Mouse (Mus musculus): ENCODE results near the gene Comt. TPM values are rescaled to one million over a fixed set of nuclear protein-coding genes. Genes with fewer than 3 reads are reported as not detected.

Gene Comt
- polyA plus RNA-seq, 1 experiment from 2014 or later: 60.1 TPM

GRCm38 (mm10) chr16:18390399-18390798 lies 36.3 kb downstream of the Comt start:
- Histone ChIP-seq H3K36me3 (replicated peaks) (no peaks in the 10 kb centered on the region; the same call in none of the 2 replicates), H3K9me3 (no peaks in the 10 kb centered on the region), H3K27me3 (ENCODE audit: poor library complexity, severe bottlenecking) (no peaks in the 10 kb centered on the region), H3K27ac (peak overlapping the region; percentile 48), H3K4me3 (no peak overlapping the region), H3K4me1 (peaks cover 89% of the 10 kb centered on the region)
- 71% methylated on average over 6 of the region's 6 CpGs for WGBS
- no peak for DNase-seq (ENCODE audit: extremely low spot score, low spot score)

GRCm38 (mm10) chr16:18388583-18389435 lies 37.8 kb downstream of the Comt start:
- Histone ChIP-seq H3K36me3 (replicated peaks) (no peaks in the 10 kb centered on the region; the same call in none of the 2 replicates), H3K4me1 (peaks cover 89% of the 10 kb centered on the region), H3K4me3 (no peak overlapping the region), H3K27me3 (ENCODE audit: poor library complexity, severe bottlenecking) (no peaks in the 10 kb centered on the region), H3K27ac (peak overlapping the region; percentile 80), H3K9me3 (no peaks in the 10 kb centered on the region)
- 90% methylated on average over 14 of the region's 14 CpGs for WGBS
- no peak for DNase-seq (ENCODE audit: extremely low spot score, low spot score)

- no peak for DNase-seq (ENCODE audit: extremely low spot score, low spot score)
- Histone ChIP-seq H3K27me3 (ENCODE audit: poor library complexity, severe bottlenecking) (no peaks in the 10 kb centered on the region), H3K36me3 (replicated peaks) (no peaks in the 10 kb centered on the region; the same call in none of the 2 replicates), H3K9me3 (no peaks in the 10 kb centered on the region), H3K4me3 (no peak overlapping the region), H3K27ac (peak overlapping the region; percentile 80), H3K4me1 (peaks cover 89% of the 10 kb centered on the region)
- 60% methylated on average over 6 of the region's 7 CpGs for WGBS
Measured at GRCm38 (mm10) chr16:18387704-18388582, 38.7 kb downstream of the Comt start.

- peaks cover 89% of the 10 kb centered on the region for H3K4me1 ChIP-seq
- H3K36me3 ChIP-seq (replicated peaks): no peaks in the 10 kb centered on the region; the same call in none of the 2 replicates
- H3K27me3 ChIP-seq (ENCODE audit: poor library complexity, severe bottlenecking): no peaks in the 10 kb centered on the region
- WGBS: 62% methylated on average over 3 of the region's 3 CpGs
- no peaks in the 10 kb centered on the region for H3K9me3 ChIP-seq
- peak overlapping the region; percentile 80 for H3K27ac ChIP-seq
- no peak overlapping the region for H3K4me3 ChIP-seq
- DNase-seq (ENCODE audit: extremely low spot score, low spot score): no peak
Measured at GRCm38 (mm10) chr16:18386972-18387371, 39.7 kb downstream of the Comt start.

GRCm38 (mm10) chr16:18386451-18386850 lies 40.2 kb downstream of the Comt start:
- Histone ChIP-seq H3K4me1 (peaks cover 89% of the 10 kb centered on the region), H3K9me3 (no peaks in the 10 kb centered on the region), H3K27me3 (ENCODE audit: poor library complexity, severe bottlenecking) (no peaks in the 10 kb centered on the region), H3K36me3 (replicated peaks) (no peaks in the 10 kb centered on the region; the same call in none of the 2 replicates), H3K4me3 (no peak overlapping the region), H3K27ac (peak overlapping the region; percentile 64)
- no peak for DNase-seq (ENCODE audit: extremely low spot score, low spot score)
- WGBS: 84% methylated on average over 7 of the region's 7 CpGs

GRCm38 (mm10) chr16:18385411-18385810 lies 41.2 kb downstream of the Comt start:
- Histone ChIP-seq H3K4me3 (no peak overlapping the region), H3K9me3 (no peaks in the 10 kb centered on the region), H3K36me3 (replicated peaks) (no peaks in the 10 kb centered on the region; the same call in 1 of the 2 replicates), H3K4me1 (peaks cover 96% of the 10 kb centered on the region), H3K27ac (peak overlapping the region; percentile 91), H3K27me3 (ENCODE audit: poor library complexity, severe bottlenecking) (no peaks in the 10 kb centered on the region)
- 76% methylated on average over 5 of the region's 5 CpGs for WGBS
- no peak for DNase-seq (ENCODE audit: extremely low spot score, low spot score)

- 69% methylated on average over 8 of the region's 8 CpGs for WGBS
- H3K4me3 ChIP-seq: no peak overlapping the region
- H3K36me3 ChIP-seq (replicated peaks): no peaks in the 10 kb centered on the region; the same call in 1 of the 2 replicates
- no peaks in the 10 kb centered on the region for H3K27me3 ChIP-seq (ENCODE audit: poor library complexity, severe bottlenecking)
- peak overlapping the region; percentile 91 for H3K27ac ChIP-seq
- H3K9me3 ChIP-seq: no peaks in the 10 kb centered on the region
- no peak for DNase-seq (ENCODE audit: extremely low spot score, low spot score)
- peaks cover 96% of the 10 kb centered on the region for H3K4me1 ChIP-seq
Measured at GRCm38 (mm10) chr16:18384659-18385058, 42.0 kb downstream of the Comt start.

GRCm38 (mm10) chr16:18384211-18384610 lies 42.4 kb downstream of the Comt start:
- no peaks in the 10 kb centered on the region; the same call in 1 of the 2 replicates for H3K36me3 ChIP-seq (replicated peaks)
- H3K27me3 ChIP-seq (ENCODE audit: poor library complexity, severe bottlenecking): no peaks in the 10 kb centered on the region
- no peak overlapping the region for H3K4me3 ChIP-seq
- H3K27ac ChIP-seq: peak overlapping the region; percentile 91
- H3K9me3 ChIP-seq: no peaks in the 10 kb centered on the region
- WGBS: 80% methylated on average over 7 of the region's 7 CpGs
- H3K4me1 ChIP-seq: peaks cover 96% of the 10 kb centered on the region
- DNase-seq (ENCODE audit: extremely low spot score, low spot score): no peak

- no peaks in the 10 kb centered on the region for H3K9me3 ChIP-seq
- H3K36me3 ChIP-seq (replicated peaks): no peaks in the 10 kb centered on the region
- DNase-seq (ENCODE audit: extremely low spot score, low spot score): no peak
- peak overlapping the region; percentile 91 for H3K27ac ChIP-seq
- no peaks in the 10 kb centered on the region for H3K27me3 ChIP-seq (ENCODE audit: poor library complexity, severe bottlenecking)
- H3K4me1 ChIP-seq: peaks cover 96% of the 10 kb centered on the region
- H3K4me3 ChIP-seq: no peak overlapping the region; the same call in 1 of the 2 replicates
- 3% methylated on average over 3 of the region's 3 CpGs for WGBS
Measured at GRCm38 (mm10) chr16:18383756-18384155, 42.9 kb downstream of the Comt start.

GRCm38 (mm10) chr16:18383045-18383726 lies 43.5 kb downstream of the Comt start:
- DNase-seq (ENCODE audit: extremely low spot score, low spot score): no peak
- Histone ChIP-seq H3K9me3 (no peaks in the 10 kb centered on the region), H3K27ac (peak overlapping the region; percentile 91), H3K4me1 (peaks cover 96% of the 10 kb centered on the region), H3K4me3 (no peak overlapping the region), H3K27me3 (ENCODE audit: poor library complexity, severe bottlenecking) (no peaks in the 10 kb centered on the region), H3K36me3 (replicated peaks) (no peaks in the 10 kb centered on the region)
- WGBS: 75% methylated on average over 9 of the region's 9 CpGs

- Histone ChIP-seq H3K4me1 (peaks cover 94% of the 10 kb centered on the region), H3K9me3 (no peaks in the 10 kb centered on the region), H3K4me3 (no peak overlapping the region), H3K27ac (peak overlapping the region; percentile 91), H3K27me3 (ENCODE audit: poor library complexity, severe bottlenecking) (no peaks in the 10 kb centered on the region), H3K36me3 (replicated peaks) (no peaks in the 10 kb centered on the region)
- WGBS: 37% methylated on average over 6 of the region's 6 CpGs
- peak; percentile 50 for DNase-seq (ENCODE audit: extremely low spot score, low spot score)
Measured at GRCm38 (mm10) chr16:18381621-18382258, 44.9 kb downstream of the Comt start.

Measured in forebrain, embryonic 10.5 days (tissue).